Mouse (Mus musculus) megakaryocyte, embryonic 14.5 days (primary cell): Measurements from ENCODE around the gene Atf7ip.

ENCODE experiments used
- FLI1 ChIP-seq: IDR thresholded peaks from 2 replicates; pipeline ENCODE4 v1.6.1; 2012; ENCODE audit warnings: low read length, inconsistent platforms, mixed read lengths
- GATA1 ChIP-seq: IDR thresholded peaks from 3 replicates; pipeline ENCODE4 v1.6.1; 2012; ENCODE audit warnings: mixed read lengths, low read length, inconsistent platforms, borderline replicate concordance

GRCm38 (mm10) chr6:136631519-136631918 lies 125.6 kb downstream of the Atf7ip start:
- no peak for TF ChIP-seq GATA1
- no peak for TF ChIP-seq FLI1
